Mouse (Mus musculus) monocyte, adult 2 months (primary cell): ENCODE measurements around the gene Chaf1a.

Source experiments
- DNase-seq, 2 experiments: peaks; one replicate each; pipeline ENCODE4 v3.0.0; 2022; ENCODE audit warnings: low spot score in 2 of 2, low read depth in 1 of 2

Chaf1a gene

DNA sequence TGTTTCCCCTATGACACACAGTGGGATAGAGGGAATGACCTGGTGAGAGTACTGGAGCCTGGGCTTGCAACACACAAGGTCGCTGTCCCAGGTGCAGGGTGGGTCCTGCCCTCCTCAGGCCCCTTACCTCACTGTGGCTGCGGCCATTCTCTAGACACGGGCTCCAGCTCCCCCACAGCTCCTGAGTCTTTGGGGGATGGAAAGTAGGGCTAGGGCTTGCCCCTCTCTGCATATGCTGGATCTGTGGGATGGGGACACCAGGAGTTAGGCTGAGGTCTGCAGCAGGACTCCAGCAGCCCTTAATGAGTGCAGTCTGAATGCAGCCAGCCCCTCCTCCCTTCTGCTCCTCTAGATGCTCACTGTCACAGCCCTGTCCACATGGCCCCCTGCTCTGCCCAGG is 72.5 kb downstream of the Chaf1a start:
- no peak for DNase-seq

DNA sequence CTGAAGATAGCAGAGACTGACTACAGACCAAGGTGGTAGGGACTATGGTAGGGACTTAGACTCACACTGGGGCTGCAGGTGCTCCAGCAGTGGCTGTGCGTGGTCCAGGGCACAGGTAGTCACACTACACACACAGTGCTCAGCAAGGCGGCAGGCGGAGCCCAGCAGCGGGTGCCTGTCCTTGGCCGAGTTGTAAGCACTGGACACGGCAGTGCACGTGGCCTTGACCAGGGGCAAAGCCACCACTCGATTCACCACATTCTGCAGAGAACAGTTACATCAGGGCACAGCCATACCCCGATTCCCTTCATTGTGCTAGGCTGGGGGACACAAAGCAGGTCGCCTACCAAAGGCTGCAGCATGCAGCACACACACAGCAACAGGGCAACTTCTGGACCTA is 76.0 kb downstream of the Chaf1a start:
- no peak for DNase-seq

DNA sequence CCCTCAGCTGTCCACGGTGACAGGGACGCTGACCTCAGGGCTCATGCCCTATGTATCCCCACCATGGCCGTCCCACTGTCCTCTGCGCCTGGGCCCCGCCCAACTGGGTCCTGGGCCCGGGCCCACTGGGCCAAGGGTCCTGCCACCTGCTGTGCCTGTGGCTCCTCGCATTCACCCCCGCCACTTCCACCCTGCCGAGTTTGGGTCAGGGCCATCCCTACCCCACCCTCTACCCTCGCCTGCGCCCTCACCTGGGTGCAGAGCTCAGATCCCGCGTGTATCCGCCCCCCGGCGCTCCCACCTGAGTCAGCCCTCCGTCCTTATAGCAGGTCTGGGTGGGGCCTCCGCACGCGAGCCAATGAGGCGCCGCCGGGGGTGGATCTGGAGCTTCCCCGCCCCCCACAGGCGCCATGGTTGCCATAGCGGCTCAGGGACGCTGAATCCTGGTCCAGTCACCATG is 77.0 kb downstream of the Chaf1a start, which contains the start of gene Plin5:
TSS of gene Plin5 (minus strand) at position 346 of the 460 bp plus-strand sequence.
- no peak for DNase-seq

DNA sequence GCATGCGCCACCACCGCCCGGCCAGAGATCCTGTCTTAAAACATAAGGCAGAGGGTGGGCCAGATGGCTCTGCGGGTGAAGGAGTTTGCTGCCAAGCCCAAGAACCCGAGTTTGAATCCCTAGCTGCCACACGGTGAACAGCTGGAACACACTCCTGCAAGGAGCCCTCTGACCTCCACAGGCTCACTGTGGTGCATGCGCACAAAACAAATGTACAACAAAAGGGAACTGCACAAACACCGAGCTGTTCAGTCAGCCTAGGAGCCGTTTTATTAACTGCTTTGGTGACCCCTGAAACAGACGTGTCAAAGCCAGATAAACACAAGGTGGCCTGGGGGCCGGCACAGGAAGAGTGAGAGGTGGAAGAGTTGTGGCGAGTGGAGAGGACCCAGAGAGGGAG is 79.2 kb downstream of the Chaf1a start:
- DNase-seq, result no peak

DNA sequence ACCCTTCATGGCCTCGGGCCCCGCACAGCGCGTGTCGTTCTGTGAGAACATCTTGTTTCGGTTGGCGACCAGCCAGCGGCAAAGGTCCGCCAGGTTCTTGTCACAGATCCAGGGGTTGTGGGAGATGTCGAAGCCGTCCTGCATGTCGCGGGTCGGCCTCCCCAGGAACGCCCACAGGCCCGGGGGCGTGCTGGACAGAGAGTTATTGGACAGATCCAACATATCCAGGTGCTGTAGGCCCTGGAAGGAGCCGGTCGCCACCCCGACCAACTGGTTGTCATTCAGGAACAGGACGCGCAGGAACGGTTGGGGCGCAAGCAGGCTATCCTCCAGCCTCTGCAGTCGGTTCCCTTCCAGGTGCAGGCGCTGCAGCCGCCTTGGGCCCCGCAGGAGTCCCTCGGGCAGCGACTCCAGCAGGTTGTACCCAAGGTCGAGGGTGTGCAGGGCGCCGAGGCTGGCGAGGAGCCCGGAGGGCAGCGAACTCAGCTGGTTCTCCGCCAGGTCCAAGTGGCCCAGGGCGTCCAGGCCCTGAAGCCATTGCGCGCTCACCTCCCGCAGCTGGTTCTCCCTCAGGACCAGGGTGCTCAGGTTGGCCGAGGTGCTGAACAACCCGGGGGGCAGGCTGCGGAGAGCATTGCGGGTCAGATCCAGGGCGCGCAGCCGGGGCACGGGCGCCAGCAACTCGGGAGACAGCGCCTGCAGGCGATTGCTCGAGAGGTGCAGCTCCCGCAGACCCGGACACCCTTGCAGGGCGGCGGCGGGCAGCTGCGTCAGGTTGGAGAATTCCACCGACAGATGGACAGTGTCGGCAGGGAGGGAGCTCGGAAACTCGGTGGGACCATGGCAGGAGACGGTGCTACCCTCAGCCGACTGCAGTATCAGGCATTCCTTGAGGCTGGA is 80.0 kb downstream of the Chaf1a start:
- DNase-seq, result no peak

DNA sequence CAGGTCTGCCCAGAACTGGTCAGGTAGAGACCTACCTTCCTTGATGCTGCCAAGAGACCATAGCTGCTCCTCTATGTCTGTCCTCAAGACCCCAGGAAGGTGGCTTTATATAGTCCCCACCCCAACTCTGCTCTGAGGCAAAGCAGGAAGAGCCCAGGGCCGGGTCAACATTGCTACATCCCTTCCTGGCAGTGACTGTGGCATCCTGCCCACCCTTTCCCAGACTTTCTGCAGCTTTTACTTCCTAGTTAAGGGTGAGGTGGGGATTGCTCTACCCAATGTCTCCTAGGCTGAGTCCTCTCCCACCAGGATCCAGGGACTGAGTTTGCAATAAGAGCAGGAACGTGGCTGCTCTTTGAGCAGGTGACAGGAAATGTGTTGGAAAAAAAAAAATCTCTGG is 81.6 kb downstream of the Chaf1a start, which contains the start of gene Lrg1:
TSS of gene Lrg1 (minus strand) at position 176 of the 400 bp plus-strand sequence.
- DNase-seq, result no peak
